Mouse (Mus musculus): ENCODE data around the gene Flvcr1. TPM values are rescaled to one million over a fixed set of nuclear protein-coding genes. Genes with fewer than 3 reads are reported as not detected.
A peak's percentile ranks its signal among the peaks of the same experiment; 100 is the strongest.
"Not testable (repeated sequence)": the region's sequence is repeated elsewhere in the genome, so short reads cannot be mapped to it uniquely, and the experiment has no call there.

Gene Flvcr1
- polyA plus RNA-seq, 1 experiment from 2014 or later, result 6.1 TPM

DNA sequence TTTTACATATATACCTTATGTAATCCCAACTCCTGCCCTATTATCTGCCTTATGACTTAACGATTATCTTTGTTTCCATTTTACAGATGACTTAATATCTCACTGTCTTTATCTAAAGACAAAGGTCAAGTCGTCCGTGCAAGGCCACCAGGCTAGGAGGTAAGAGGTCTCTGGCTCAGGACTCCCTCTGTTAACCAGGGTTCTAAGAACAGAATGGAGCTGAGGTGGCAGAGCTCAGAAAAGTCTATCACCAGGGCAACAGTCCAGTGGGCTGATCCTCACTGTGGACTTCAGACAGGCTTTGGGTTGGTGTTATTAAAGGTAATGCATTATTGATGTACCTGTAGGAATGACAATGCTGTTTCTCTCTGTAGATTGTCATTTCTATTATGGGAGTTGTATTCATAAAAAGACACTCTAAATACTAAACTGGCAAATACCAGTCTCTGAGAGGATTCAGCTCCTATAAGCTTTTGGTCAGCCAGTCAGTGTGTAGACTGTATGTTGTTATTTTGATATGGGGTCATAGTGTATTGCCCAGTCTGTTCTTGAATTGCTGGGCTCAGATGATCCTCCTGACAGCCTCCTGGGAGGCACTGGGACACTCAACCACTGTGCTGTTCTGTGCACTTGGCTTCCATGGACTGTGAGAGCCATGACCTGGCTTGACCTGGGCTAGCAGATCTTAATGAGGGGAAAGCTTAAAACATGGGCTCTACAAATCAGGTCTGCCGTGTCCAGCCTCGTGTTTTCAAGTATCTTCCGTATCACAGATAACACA, 10.8 kb upstream of the Flvcr1 start, which contains the start of gene Spata45:
Gene Spata45, plus strand, starts transcription at position 86 of the 781 bp plus-strand sequence.
- no peak within 1 kb of the TSS for H3K4me3 ChIP-seq
- no peaks in the 10 kb centered on the region for H3K9me3 ChIP-seq
- no peaks in the 10 kb centered on the region for H3K4me1 ChIP-seq
- no peak within 1 kb of the TSS for H3K4me2 ChIP-seq
- no peak for ATAC-seq (ENCODE audit: borderline replicate concordance, extremely low read depth, low FRiP score, low TSS enrichment)
- WGBS, result 58% methylated on average over 6 of the region's 6 CpGs
- no peak within 1 kb of the TSS for H3K27ac ChIP-seq
- no peaks in the 10 kb centered on the region for H3K36me3 ChIP-seq
- H3K27me3 ChIP-seq, result no peaks in the 10 kb centered on the region
- no peak within 1 kb of the TSS for H3K9ac ChIP-seq

DNA sequence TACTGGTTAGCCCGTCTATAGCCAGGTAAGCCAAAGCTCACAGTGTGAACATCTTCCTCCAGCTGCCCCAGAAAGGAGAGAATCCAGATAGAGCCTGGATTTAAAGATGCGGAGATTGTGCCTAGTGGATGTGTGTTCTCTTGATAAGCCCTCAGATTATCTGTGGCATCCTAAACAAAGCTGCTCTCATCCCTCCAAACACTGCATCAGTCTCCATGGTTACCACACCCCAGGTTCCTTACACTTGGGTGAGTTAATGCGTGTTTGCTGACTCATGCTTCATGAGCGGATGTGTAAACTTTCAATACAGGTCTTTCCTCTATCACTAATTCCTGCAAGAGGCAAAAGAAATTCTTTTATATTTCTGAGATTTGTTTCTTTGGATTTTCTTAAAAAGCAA, 9.7 kb upstream of the Flvcr1 start:
- no peak for ATAC-seq (ENCODE audit: borderline replicate concordance, extremely low read depth, low FRiP score, low TSS enrichment)
- Histone ChIP-seq H3K27me3 (no peaks in the 10 kb centered on the region), H3K36me3 (no peaks in the 10 kb centered on the region), H3K4me1 (no peaks in the 10 kb centered on the region), H3K9ac (no peak overlapping the region), H3K4me3 (no peak overlapping the region), H3K9me3 (no peaks in the 10 kb centered on the region), H3K27ac (no peak overlapping the region), H3K4me2 (no peak overlapping the region)
- 31% methylated on average over 4 of the region's 4 CpGs for WGBS

DNA sequence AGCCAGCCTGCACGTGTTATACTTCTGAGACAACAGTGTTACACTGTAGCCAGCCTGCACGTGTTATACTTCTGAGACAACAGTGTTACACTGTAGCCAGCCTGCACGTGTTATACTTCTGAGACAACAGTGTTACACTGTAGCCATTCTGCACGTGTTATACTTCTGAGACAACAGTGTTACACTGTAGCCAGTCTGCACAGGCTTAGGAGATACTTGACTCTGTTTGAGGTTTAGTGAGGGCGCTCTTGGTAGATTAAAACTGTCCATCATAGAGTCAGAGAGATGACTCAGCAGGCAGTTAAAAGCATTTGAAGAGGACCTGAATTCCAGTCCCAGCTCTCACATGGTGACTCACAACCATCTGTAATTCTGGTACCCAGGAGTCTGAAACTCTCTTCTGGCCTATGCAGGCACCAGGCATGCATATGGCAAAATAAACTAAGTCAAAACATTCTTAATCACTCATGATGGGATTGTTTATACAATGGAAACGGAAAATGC, 5.0 kb upstream of the Flvcr1 start:
- H3K9me3 ChIP-seq; H3K9ac ChIP-seq; H3K27ac ChIP-seq; H3K36me3 ChIP-seq; H3K4me3 ChIP-seq; H3K4me1 ChIP-seq; H3K4me2 ChIP-seq; H3K27me3 ChIP-seq; ATAC-seq (ENCODE audit: borderline replicate concordance, extremely low read depth, low FRiP score, low TSS enrichment): not testable (repeated sequence)
- WGBS, result 49% methylated on average over 6 of the region's 6 CpGs

DNA sequence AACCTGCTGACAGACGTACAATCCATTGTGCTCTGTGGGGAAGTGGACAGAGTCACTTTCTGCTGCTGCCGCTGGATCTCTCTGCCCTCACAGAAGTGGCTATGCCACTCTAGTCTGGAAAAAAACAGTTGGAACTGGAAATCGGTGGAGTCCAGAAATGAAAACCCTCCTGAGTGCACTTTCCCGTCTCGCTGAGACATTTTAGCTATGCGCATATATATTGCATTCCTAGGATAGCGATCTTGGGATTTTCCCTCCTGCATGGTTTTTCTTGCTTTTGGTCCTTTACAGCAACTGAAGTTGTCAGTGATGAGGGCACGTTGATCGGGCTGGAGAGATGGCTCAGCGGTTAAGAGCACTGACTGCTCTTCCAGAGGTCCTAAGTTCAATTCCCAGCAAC, 4.2 kb upstream of the Flvcr1 start:
- Histone ChIP-seq H3K4me1 (peaks cover 8% of the 10 kb centered on the region), H3K4me3 (no peak overlapping the region), H3K9me3 (no peaks in the 10 kb centered on the region), H3K4me2 (no peak overlapping the region), H3K27ac (no peak overlapping the region), H3K27me3 (no peaks in the 10 kb centered on the region), H3K36me3 (no peaks in the 10 kb centered on the region), H3K9ac (no peak overlapping the region)
- WGBS, result 51% methylated on average over 10 of the region's 10 CpGs
- no peak for ATAC-seq (ENCODE audit: borderline replicate concordance, extremely low read depth, low FRiP score, low TSS enrichment)

DNA sequence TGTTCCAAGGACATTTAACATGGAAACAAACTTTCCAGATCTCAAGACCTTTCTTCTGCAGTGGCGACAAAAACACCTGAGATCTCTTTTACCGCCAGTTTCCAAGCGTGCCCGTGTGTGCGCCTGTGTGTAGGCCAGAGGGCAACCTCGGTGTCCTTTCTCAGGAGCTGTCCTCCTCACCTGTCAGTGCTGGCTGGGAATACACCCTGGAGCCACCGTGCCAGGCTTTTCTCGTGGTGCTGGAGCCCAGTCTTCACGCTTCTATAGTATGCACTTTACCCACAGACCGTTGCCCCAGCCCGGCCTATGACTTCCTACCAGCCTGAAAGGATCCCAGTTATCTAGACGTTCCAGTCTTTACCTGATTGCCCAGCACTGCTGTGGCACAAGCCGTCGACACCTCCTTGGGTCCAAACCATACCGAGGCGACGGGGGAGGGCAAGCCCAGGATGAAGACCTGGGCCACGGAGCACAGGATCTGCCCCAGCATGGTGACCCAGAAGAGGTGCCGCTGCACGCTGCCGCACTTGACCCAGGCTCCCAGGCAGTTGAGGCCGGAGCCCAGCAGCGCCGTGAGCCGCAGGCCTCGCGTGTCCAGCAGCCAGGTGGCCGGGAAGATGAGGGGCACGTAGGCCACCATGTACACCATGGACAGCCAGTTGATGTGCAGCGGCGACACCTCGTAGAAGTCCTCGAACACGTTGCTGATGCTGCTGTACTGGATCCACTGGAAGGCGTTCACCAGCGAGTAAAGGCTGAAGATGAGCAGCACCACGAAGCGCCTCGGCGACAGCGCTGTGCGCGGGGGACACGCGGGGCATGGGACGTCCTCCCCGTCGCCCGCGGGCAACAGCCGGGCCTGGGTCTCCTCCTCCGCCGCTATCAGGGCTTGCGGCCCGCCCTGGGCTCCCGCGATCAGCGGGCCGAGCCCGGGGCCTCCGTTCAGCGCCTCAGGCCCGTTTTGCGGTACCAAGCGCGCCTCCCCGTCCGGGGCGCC, 644 bp downstream of the Flvcr1 start:
- H3K27ac ChIP-seq, result peak overlapping the region; percentile 61; the same call in 1 of the 2 replicates
- peak overlapping the region; percentile 70 for H3K4me3 ChIP-seq
- H3K9ac ChIP-seq, result peak overlapping the region; percentile 67
- peaks cover 8% of the 10 kb centered on the region; the same call in 1 of the 2 replicates for H3K36me3 ChIP-seq
- H3K9me3 ChIP-seq, result no peaks in the 10 kb centered on the region
- H3K27me3 ChIP-seq, result no peaks in the 10 kb centered on the region
- 3% methylated on average over 68 of the region's 69 CpGs for WGBS
- ATAC-seq (ENCODE audit: borderline replicate concordance, extremely low read depth, low FRiP score, low TSS enrichment), result peak; percentile 11
- H3K4me1 ChIP-seq, result peaks cover 17% of the 10 kb centered on the region
- peak overlapping the region; percentile 93 for H3K4me2 ChIP-seq

DNA sequence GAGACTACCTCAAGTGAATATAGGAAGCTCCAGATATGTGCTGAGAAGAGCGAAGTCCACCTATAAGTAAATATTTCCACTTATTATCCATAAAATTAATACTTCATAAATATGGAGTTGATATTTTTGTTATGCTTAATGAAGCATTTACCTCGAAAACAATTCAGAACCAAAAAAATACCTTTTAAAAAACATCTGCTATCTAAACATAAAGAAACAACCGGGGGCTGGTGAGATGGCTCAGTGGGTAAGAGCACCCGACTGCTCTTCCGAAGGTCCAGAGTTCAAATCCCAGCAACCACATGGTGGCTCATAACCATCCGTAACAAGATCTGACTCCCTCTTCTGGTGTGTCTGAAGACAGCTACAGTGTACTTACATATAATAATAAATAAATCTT, 2.2 kb downstream of the Flvcr1 start:
- not testable (repeated sequence) for H3K27me3 ChIP-seq; H3K4me2 ChIP-seq; H3K9me3 ChIP-seq; ATAC-seq (ENCODE audit: borderline replicate concordance, extremely low read depth, low FRiP score, low TSS enrichment); H3K27ac ChIP-seq; H3K9ac ChIP-seq; H3K4me3 ChIP-seq
- Histone ChIP-seq H3K36me3 (peaks cover 13% of the 10 kb centered on the region; the same call in 1 of the 2 replicates), H3K4me1 (peaks cover 17% of the 10 kb centered on the region)
- 93% methylated on average over 5 of the region's 6 CpGs for WGBS

DNA sequence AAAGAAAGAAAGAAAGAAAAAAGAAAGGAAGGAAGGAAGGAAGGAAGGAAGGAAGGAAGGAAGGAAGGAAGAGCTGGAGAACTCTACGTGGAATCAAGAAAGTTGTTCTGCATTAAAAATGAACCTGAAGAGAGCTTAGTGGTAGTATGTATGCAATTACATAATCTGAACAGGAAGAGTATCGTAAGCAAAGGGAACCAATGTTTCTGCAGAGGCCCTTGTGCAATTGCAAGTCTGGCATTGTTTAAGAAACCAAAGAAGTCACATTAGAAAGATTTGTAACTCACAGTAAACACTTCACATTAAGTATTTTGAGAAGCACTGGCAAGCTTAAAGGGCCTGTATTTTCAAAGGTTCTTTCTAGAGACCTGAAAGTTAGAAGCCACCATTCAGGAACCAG, 2.8 kb downstream of the Flvcr1 start:
- no peak for ATAC-seq (ENCODE audit: borderline replicate concordance, extremely low read depth, low FRiP score, low TSS enrichment)
- Histone ChIP-seq H3K27ac (no peak overlapping the region), H3K4me2 (no peak overlapping the region), H3K36me3 (peaks cover 13% of the 10 kb centered on the region; the same call in 1 of the 2 replicates), H3K4me3 (no peak overlapping the region), H3K9ac (no peak overlapping the region), H3K9me3 (no peaks in the 10 kb centered on the region), H3K4me1 (peaks cover 17% of the 10 kb centered on the region), H3K27me3 (no peaks in the 10 kb centered on the region)
- WGBS, result 65% methylated on average over 2 of the region's 2 CpGs

DNA sequence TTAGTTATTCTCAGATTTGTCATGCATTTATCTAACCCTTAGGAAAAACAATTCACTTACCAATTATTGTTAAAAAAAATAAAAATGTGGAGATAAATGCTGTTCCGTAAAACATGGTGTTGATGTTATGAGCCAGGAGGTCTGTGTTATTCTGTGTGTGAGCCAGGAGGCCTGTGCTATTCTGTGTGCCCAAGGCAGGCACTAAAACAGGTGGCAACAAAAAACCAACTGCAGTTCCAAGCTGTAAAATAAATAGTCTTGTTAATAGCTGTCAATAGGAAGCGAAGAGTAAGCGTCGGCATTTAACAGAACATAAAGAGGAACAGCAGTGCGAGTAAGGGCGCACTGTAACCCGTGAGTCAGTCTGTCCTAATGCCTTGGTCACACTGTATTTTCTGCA, 4.9 kb downstream of the Flvcr1 start:
- Histone ChIP-seq H3K4me3 (no peak overlapping the region), H3K4me2 (no peak overlapping the region), H3K27me3 (no peaks in the 10 kb centered on the region), H3K36me3 (peaks cover 13% of the 10 kb centered on the region; the same call in 1 of the 2 replicates), H3K27ac (no peak overlapping the region), H3K9me3 (no peaks in the 10 kb centered on the region), H3K4me1 (peaks cover 10% of the 10 kb centered on the region), H3K9ac (no peak overlapping the region)
- ATAC-seq (ENCODE audit: borderline replicate concordance, extremely low read depth, low FRiP score, low TSS enrichment), result no peak
- 85% methylated on average over 7 of the region's 7 CpGs for WGBS

DNA sequence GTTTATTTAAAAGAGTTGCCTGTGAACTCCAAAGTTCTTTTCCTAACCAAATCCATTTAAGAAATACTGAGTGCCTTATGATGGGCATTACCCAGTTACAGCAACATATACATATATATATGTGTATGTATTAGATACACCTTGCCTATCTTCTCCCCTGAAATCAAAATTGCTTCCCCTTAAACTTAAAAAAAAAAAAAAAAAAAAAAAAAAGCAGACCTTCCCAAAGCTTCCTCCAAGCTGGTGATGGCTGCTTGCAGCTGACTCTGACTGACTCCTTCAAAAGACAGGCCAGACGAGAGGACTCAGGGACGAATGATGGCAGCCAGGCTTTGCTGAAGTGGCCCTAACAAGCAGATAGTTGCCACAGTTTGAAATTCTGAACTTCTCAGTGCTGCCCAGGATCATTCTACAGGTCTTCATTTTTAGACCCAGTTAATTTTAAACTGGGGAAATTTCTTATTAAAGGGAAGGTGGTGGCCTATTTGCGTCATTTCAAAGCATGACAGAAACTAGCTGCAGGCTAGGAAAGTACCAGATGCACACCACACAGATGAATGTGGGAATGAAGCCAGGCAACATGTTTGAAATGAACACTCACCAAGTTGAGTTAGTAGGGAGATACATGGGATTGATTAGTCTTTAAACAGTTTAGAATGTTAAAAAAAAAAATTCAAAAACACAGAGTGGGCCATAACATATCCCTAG, 5.6 kb downstream of the Flvcr1 start:
- H3K4me1 ChIP-seq, result peaks cover 10% of the 10 kb centered on the region
- H3K4me2 ChIP-seq, result no peak overlapping the region
- WGBS, result 77% methylated on average over 3 of the region's 3 CpGs
- no peak overlapping the region for H3K9ac ChIP-seq
- no peaks in the 10 kb centered on the region for H3K27me3 ChIP-seq
- H3K9me3 ChIP-seq, result no peaks in the 10 kb centered on the region
- ATAC-seq (ENCODE audit: borderline replicate concordance, extremely low read depth, low FRiP score, low TSS enrichment), result no peak
- no peak overlapping the region for H3K27ac ChIP-seq
- no peak overlapping the region for H3K4me3 ChIP-seq
- H3K36me3 ChIP-seq, result peaks cover 13% of the 10 kb centered on the region; the same call in 1 of the 2 replicates

DNA sequence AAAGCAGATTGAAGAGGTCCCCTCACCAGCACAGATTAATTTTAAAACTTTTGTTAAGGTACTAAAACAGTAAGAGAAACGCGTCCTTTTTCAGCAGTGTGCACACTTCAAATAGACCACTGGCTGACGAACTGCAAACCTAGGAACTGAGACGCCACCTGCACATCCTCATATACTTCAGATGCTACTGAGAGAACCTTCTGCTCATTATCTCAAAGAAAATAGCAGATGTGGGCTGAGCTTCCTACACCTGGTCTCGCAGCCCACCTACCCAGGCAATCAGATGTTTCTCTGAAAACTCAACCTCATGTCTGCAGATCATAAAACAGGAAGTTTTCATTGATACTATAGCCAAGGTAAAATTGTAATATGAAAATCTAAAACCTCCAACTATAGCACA, 6.2 kb downstream of the Flvcr1 start:
- H3K9ac ChIP-seq, result no peak overlapping the region
- WGBS, result 91% methylated on average over 5 of the region's 5 CpGs
- ATAC-seq (ENCODE audit: borderline replicate concordance, extremely low read depth, low FRiP score, low TSS enrichment), result no peak
- no peaks in the 10 kb centered on the region for H3K27me3 ChIP-seq
- H3K36me3 ChIP-seq, result peaks cover 13% of the 10 kb centered on the region; the same call in 1 of the 2 replicates
- H3K27ac ChIP-seq, result no peak overlapping the region
- H3K4me2 ChIP-seq, result no peak overlapping the region
- no peak overlapping the region for H3K4me3 ChIP-seq
- H3K9me3 ChIP-seq, result no peaks in the 10 kb centered on the region
- peaks cover 5% of the 10 kb centered on the region for H3K4me1 ChIP-seq

DNA sequence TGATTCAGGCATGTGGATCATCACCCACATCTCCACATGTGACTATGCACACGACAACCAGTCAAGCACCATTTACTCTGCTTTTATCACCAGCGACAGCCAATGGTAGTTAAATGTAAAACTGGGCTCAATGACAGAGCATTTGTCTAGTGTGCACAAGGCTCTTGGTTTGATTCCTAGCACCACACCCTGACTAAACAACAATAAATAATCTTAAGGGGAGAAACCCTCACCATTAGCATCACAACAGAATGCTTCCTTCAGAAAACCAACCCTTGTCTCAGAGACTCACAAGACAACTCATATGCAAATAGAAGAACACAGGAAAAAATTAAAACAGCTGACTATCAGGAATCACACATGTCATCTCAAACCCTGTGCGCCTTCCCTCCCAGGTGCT, 11.7 kb downstream of the Flvcr1 start:
- Histone ChIP-seq H3K4me3 (no peak overlapping the region), H3K36me3 (peaks cover 18% of the 10 kb centered on the region; the same call in 1 of the 2 replicates), H3K4me2 (no peak overlapping the region), H3K9ac (no peak overlapping the region), H3K9me3 (no peaks in the 10 kb centered on the region), H3K27me3 (no peaks in the 10 kb centered on the region), H3K27ac (no peak overlapping the region), H3K4me1 (no peaks in the 10 kb centered on the region)
- 92% methylated on average over 3 of the region's 3 CpGs for WGBS
- ATAC-seq (ENCODE audit: borderline replicate concordance, extremely low read depth, low FRiP score, low TSS enrichment), result no peak

All from lung, embryonic 15.5 days (tissue).